Mouse (Mus musculus) activated CD4-positive, CD25-positive, alpha-beta regulatory T cell, adult 4 months (primary cell): ENCODE results near the gene Trim46. TPM values are rescaled to one million over a fixed set of nuclear protein-coding genes. Genes with fewer than 3 reads are reported as not detected.

Experiments used
- ATAC-seq: one replicate; pipeline ENCODE4 v1.8.0; 2017
- polyA plus RNA-seq, 2 experiments: library from polyadenylated mRNA; unstranded; fragments of 100-300 nt; shearing (Covaris generic); gene quantifications; one replicate each; pipeline ENCODE4 v1.2.1; 2017

Gene Trim46
- polyA plus RNA-seq, 2 experiments from 2014 or later: 2.1 to 3.4 TPM

GRCm38 (mm10) chr3:89208075-89208657, 37.9 kb downstream of the Trim46 start:
- no peak for ATAC-seq

- ATAC-seq: no peak
These were observed 39.4 kb downstream of the Trim46 start for GRCm38 (mm10) chr3:89206695-89207094.

- no peak for ATAC-seq
These were observed 40.0 kb downstream of the Trim46 start for GRCm38 (mm10) chr3:89206079-89206478.

GRCm38 (mm10) chr3:89203142-89203514, 43.0 kb downstream of the Trim46 start:
- ATAC-seq: no peak

- peak; percentile 85 for ATAC-seq
These were observed 43.6 kb downstream of the Trim46 start, which contains the start of gene Gba for GRCm38 (mm10) chr3:89202253-89203141. TSS of gene Gba (plus strand) at chr3:89202928.

GRCm38 (mm10) chr3:89199839-89200238, 46.3 kb downstream of the Trim46 start:
- ATAC-seq: no peak

- peak; percentile 86 for ATAC-seq
These were observed 49.9 kb downstream of the Trim46 start for GRCm38 (mm10) chr3:89195979-89196877.

- ATAC-seq: peak; percentile 28
These were observed 52.3 kb downstream of the Trim46 start for GRCm38 (mm10) chr3:89193853-89194252.

- no peak for ATAC-seq
These were observed 52.8 kb downstream of the Trim46 start for GRCm38 (mm10) chr3:89193351-89193750.

GRCm38 (mm10) chr3:89190436-89190835, 55.7 kb downstream of the Trim46 start:
- peak; percentile 67 for ATAC-seq

- ATAC-seq: peak; percentile 42
These were observed 57.6 kb downstream of the Trim46 start for GRCm38 (mm10) chr3:89188478-89188875.

GRCm38 (mm10) chr3:89187690-89188477, 58.2 kb downstream of the Trim46 start:
- peak; percentile 48 for ATAC-seq

- ATAC-seq: no peak
These were observed 58.9 kb downstream of the Trim46 start for GRCm38 (mm10) chr3:89187197-89187596.

Other genes starting within 250 kb of the Trim46 start
- 10 to 100 TPM; 54.4 to 70.3 TPM for gene Rusc1, start 153.0 kb downstream of the Trim46 start, polyA plus RNA-seq
- under 1 TPM in 1 of 2 experiments, not detected in 1; 0.23 TPM for gene Gm43738, start 145.2 kb downstream of the Trim46 start, polyA plus RNA-seq
- 10 to 100 TPM; 75.1 to 83.8 TPM for gene Fdps, start 144.3 kb downstream of the Trim46 start, polyA plus RNA-seq
- gene Pklr, start 110.2 kb downstream of the Trim46 start, polyA plus RNA-seq: not detected
- gene Hcn3, start 86.1 kb downstream of the Trim46 start, polyA plus RNA-seq: under 1 TPM; 0.50 to 0.69 TPM
- 10 to 100 TPM; 12.4 to 18.5 TPM for gene Clk2, start 81.5 kb downstream of the Trim46 start, polyA plus RNA-seq
- 100 to 1,000 TPM; 160 to 182 TPM for gene Scamp3, start 68.8 kb downstream of the Trim46 start, polyA plus RNA-seq
- 100 to 1,000 TPM; 158 to 168 TPM for gene Fam189b, start 63.2 kb downstream of the Trim46 start, polyA plus RNA-seq
- 10 to 100 TPM; 72.1 to 75.6 TPM for gene Gba, start 43.4 kb downstream of the Trim46 start, polyA plus RNA-seq
- 1 to 10 TPM in 1 of 2 experiments, under 1 TPM in 1; 0.22 to 2.4 TPM for gene Thbs3, start 31.1 kb downstream of the Trim46 start, polyA plus RNA-seq
- gene Mtx1, start 19.2 kb downstream of the Trim46 start, polyA plus RNA-seq: 100 to 1,000 TPM in 1 of 2 experiments, 10 to 100 TPM in 1; 90.7 to 112 TPM
- under 1 TPM; 0.88 to 0.97 TPM for gene Muc1, start 17.3 kb downstream of the Trim46 start, polyA plus RNA-seq
- gene Krtcap2, start 343 bp downstream of the Trim46 start, polyA plus RNA-seq: 100 to 1,000 TPM; 275 to 319 TPM
- gene Dpm3, start 13.0 kb upstream of the Trim46 start, polyA plus RNA-seq: 100 to 1,000 TPM; 124 to 160 TPM
- 100 to 1,000 TPM; 195 to 254 TPM for gene Slc50a1, start 24.3 kb upstream of the Trim46 start, polyA plus RNA-seq
- gene Efna1, start 34.8 kb upstream of the Trim46 start, polyA plus RNA-seq: not detected
- gene Efna3, start 76.7 kb upstream of the Trim46 start, polyA plus RNA-seq: not detected
- gene Efna4, start 91.7 kb upstream of the Trim46 start, polyA plus RNA-seq: under 1 TPM; 0.28 to 0.50 TPM
- gene Adam15, start 103.7 kb upstream of the Trim46 start, polyA plus RNA-seq: 10 to 100 TPM in 1 of 2 experiments, 1 to 10 TPM in 1; 7.7 to 12.7 TPM
- gene Dcst2, start 115.7 kb upstream of the Trim46 start, polyA plus RNA-seq: under 1 TPM in 1 of 2 experiments, not detected in 1; 0.15 TPM
- under 1 TPM; 0.54 to 0.79 TPM for gene Dcst1, start 118.9 kb upstream of the Trim46 start, polyA plus RNA-seq
- 10 to 100 TPM; 13.2 to 16.5 TPM for gene Zbtb7b, start 148.5 kb upstream of the Trim46 start, polyA plus RNA-seq
- gene Lenep, start 156.5 kb upstream of the Trim46 start, polyA plus RNA-seq: 1 to 10 TPM in 1 of 2 experiments, not detected in 1; 2.4 TPM
- gene Flad1, start 165.6 kb upstream of the Trim46 start, polyA plus RNA-seq: 10 to 100 TPM; 37.7 to 45.7 TPM
- 10 to 100 TPM; 70.8 to 92.3 TPM for gene Cks1b, start 172.1 kb upstream of the Trim46 start, polyA plus RNA-seq
- gene Shc1, start 172.1 kb upstream of the Trim46 start, polyA plus RNA-seq: 10 to 100 TPM; 29.6 to 43.2 TPM
- 1 to 10 TPM; 8.6 to 9.6 TPM for gene Pygo2, start 183.9 kb upstream of the Trim46 start, polyA plus RNA-seq
- 10 to 100 TPM; 35.6 to 47.3 TPM for gene Pbxip1, start 190.4 kb upstream of the Trim46 start, polyA plus RNA-seq
- gene Pmvk, start 208.2 kb upstream of the Trim46 start, polyA plus RNA-seq: 10 to 100 TPM; 31.4 to 41.9 TPM